Mouse (Mus musculus) common myeloid progenitor, adult 5-6 weeks (primary cell): ENCODE measurements around the gene Actn4. TPM values are rescaled to one million over a fixed set of nuclear protein-coding genes. Genes with fewer than 3 reads are reported as not detected.
"Not testable (repeated sequence)": the region's sequence is repeated elsewhere in the genome, so short reads cannot be mapped to it uniquely, and the experiment has no call there.

Experiments
- ATAC-seq: replicated peaks from 2 replicates; pipeline ENCODE4 v1.8.0; 2016; ENCODE audit warnings: low read depth, mild to moderate bottlenecking, moderate TSS enrichment, inconsistent platforms; ENCODE audit not compliant: poor library complexity, severe bottlenecking
- total RNA-seq: library from RNA; stranded (forward); fragments of 200-1000, 187-1606 nt; gene quantifications from 2 replicates; pipeline ENCODE4 v1.2.3, GENCODE M21; 2017

Gene Actn4
- total RNA-seq, 1 experiment from 2014 or later, result 76.9 TPM

GRCm38 (mm10) chr7:28971770-28972269 lies 9.7 kb upstream of the Actn4 start:
- ATAC-seq, result no peak

GRCm38 (mm10) chr7:28971029-28971428 lies 8.9 kb upstream of the Actn4 start:
- no peak for ATAC-seq

- no peak for ATAC-seq
These were observed 7.7 kb upstream of the Actn4 start for GRCm38 (mm10) chr7:28969672-28970394.

GRCm38 (mm10) chr7:28969271-28969670 lies 7.1 kb upstream of the Actn4 start:
- no peak for ATAC-seq

- ATAC-seq, result not testable (repeated sequence)
These were observed 6.0 kb upstream of the Actn4 start for GRCm38 (mm10) chr7:28968120-28968519.

- ATAC-seq, result no peak
These were observed 4.8 kb upstream of the Actn4 start for GRCm38 (mm10) chr7:28966751-28967505.

GRCm38 (mm10) chr7:28966181-28966580 lies 4.0 kb upstream of the Actn4 start:
- no peak for ATAC-seq

GRCm38 (mm10) chr7:28965346-28965840 lies 3.3 kb upstream of the Actn4 start:
- no peak for ATAC-seq

- ATAC-seq, result no peak
These were observed 1.3 kb upstream of the Actn4 start for GRCm38 (mm10) chr7:28963399-28963923.

- no peak for ATAC-seq
These were observed 585 bp downstream of the Actn4 start for GRCm38 (mm10) chr7:28961584-28961926.

GRCm38 (mm10) chr7:28960354-28961046 lies 1.6 kb downstream of the Actn4 start:
- no peak for ATAC-seq

- 0 out of 2 replicates have a peak, but pooled peaks have one; percentile 3 for ATAC-seq
These were observed 2.6 kb downstream of the Actn4 start for GRCm38 (mm10) chr7:28959505-28960045.

- no peak for ATAC-seq
These were observed 3.4 kb downstream of the Actn4 start for GRCm38 (mm10) chr7:28958770-28959169.

- ATAC-seq, result no peak
These were observed 4.0 kb downstream of the Actn4 start for GRCm38 (mm10) chr7:28957997-28958725.

- ATAC-seq, result no peak
These were observed 4.9 kb downstream of the Actn4 start for GRCm38 (mm10) chr7:28957286-28957685.

- ATAC-seq, result peak; percentile 13; the same call in 1 of the 2 replicates
These were observed 5.9 kb downstream of the Actn4 start for GRCm38 (mm10) chr7:28956270-28956669.

- 0 out of 2 replicates have a peak, but pooled peaks have one; percentile 24 for ATAC-seq
These were observed 6.7 kb downstream of the Actn4 start for GRCm38 (mm10) chr7:28955295-28955897.

- no peak for ATAC-seq
These were observed 7.4 kb downstream of the Actn4 start for GRCm38 (mm10) chr7:28954773-28955172.
